Mouse (Mus musculus) liver, embryonic 14.5 days (tissue): ENCODE data around the gene Gm1979.
"Not testable (repeated sequence)": the region's sequence is repeated elsewhere in the genome, so short reads cannot be mapped to it uniquely, and the experiment has no call there.

Experiments
- CTCF ChIP-seq: IDR thresholded peaks from 2 replicates; pipeline ENCODE4 v1.5.1; 2016; ENCODE audit warnings: antibody characterized with exemption, low read depth, control low read depth
- EP300 ChIP-seq: IDR thresholded peaks from 2 replicates; pipeline ENCODE4 v1.6.1; 2016; ENCODE audit warnings: antibody characterized with exemption, low read depth

- TF ChIP-seq CTCF, EP300: not testable (repeated sequence)
These were observed 50.3 kb downstream of the Gm1979 start, which contains the start of gene Gm21671 for GRCm38 (mm10) chr5:25954317-25954716.
